Mouse (Mus musculus) left cerebral cortex, postnatal 36 days (tissue): ENCODE measurements at regions not wholly inside any gene's neighbourhood (a gene's known extent, or its start where the extent isn't known, plus 50 kb on each side); places are given as distances from the start of the nearest gene placed in this dataset.
A peak's percentile ranks its signal among the peaks of the same experiment; 100 is the strongest.

Experiments used
- DNase-seq, 2 experiments: peaks; one replicate each; pipeline ENCODE4 v3.0.0; 2021 to 2022; ENCODE audit warnings: low spot score in 2 of 2, mixed read lengths in 1 of 2
- intact Hi-C: fragments of 180-260 bp; cut with DNase I; formaldehyde crosslinking; loops from one replicate; pipeline ENCODE4 v1.15.1; 2025

GRCm38 (mm10) chr13:28552974-28553750 is 295.8 kb downstream of the Gm11361 start:
- peak; percentile 7 to 10 for DNase-seq
- intact Hi-C loops, result no loop called here

GRCm38 (mm10) chr13:28551555-28551954 is 294.2 kb downstream of the Gm11361 start:
- intact Hi-C loops, result no loop called here

GRCm38 (mm10) chr13:28545797-28546196 is 288.5 kb downstream of the Gm11361 start:
- no peak for DNase-seq
- intact Hi-C loops, result no loop called here

More at GRCm38 (mm10) chr13:28551555-28551954, 294.2 kb downstream of the Gm11361 start:
- no peak for DNase-seq

GRCm38 (mm10) chr13:28545337-28545736 is 288.0 kb downstream of the Gm11361 start:
- intact Hi-C loops, result no loop called here
- DNase-seq, result no peak

- intact Hi-C loops, result loop anchor here (5.0 kb wide), 1 partner anchor 408 kb away; the partner anchor contains the start of gene Sox4
- DNase-seq, result no peak
Measured at GRCm38 (mm10) chr13:28544819-28545180, 287.5 kb downstream of the Gm11361 start.

GRCm38 (mm10) chr13:28544003-28544818 is 286.9 kb downstream of the Gm11361 start:
- intact Hi-C loops, result loop anchor here (5.0 kb wide), 1 partner anchor 408 kb away; the partner anchor contains the start of gene Sox4
- peak; percentile 6 to 12 for DNase-seq

GRCm38 (mm10) chr13:28541607-28542006 is 284.3 kb downstream of the Gm11361 start:
- DNase-seq, result no peak
- intact Hi-C loops, result loop anchor here (5.0 kb wide), 1 partner anchor 411 kb away; the partner anchor contains the start of gene Sox4

- no peak for DNase-seq
- intact Hi-C loops, result no loop called here
Measured at GRCm38 (mm10) chr13:28533080-28533479, 275.8 kb downstream of the Gm11361 start.

- no peak for DNase-seq
- intact Hi-C loops, result no loop called here
Measured at GRCm38 (mm10) chr13:28532278-28532677, 274.9 kb downstream of the Gm11361 start.

- DNase-seq, result no peak
Measured at GRCm38 (mm10) chr13:28531534-28531999, 274.2 kb downstream of the Gm11361 start.

GRCm38 (mm10) chr13:28530947-28531346 is 273.6 kb downstream of the Gm11361 start:
- intact Hi-C loops, result no loop called here
- no peak for DNase-seq

More at GRCm38 (mm10) chr13:28531534-28531999, 274.2 kb downstream of the Gm11361 start:
- intact Hi-C loops, result no loop called here

GRCm38 (mm10) chr13:28528898-28529511 is 271.7 kb downstream of the Gm11361 start:
- DNase-seq, result no peak
- intact Hi-C loops, result no loop called here

- no peak for DNase-seq
Measured at GRCm38 (mm10) chr13:28526299-28526698, 269.0 kb downstream of the Gm11361 start.

GRCm38 (mm10) chr13:28524411-28524810 is 267.1 kb downstream of the Gm11361 start:
- intact Hi-C loops, result no loop called here
- DNase-seq, result no peak

More at GRCm38 (mm10) chr13:28526299-28526698, 269.0 kb downstream of the Gm11361 start:
- intact Hi-C loops, result no loop called here

- intact Hi-C loops, result no loop called here
Measured at GRCm38 (mm10) chr13:28520127-28520482, 262.8 kb downstream of the Gm11361 start.

GRCm38 (mm10) chr13:28519383-28520126 is 262.2 kb downstream of the Gm11361 start:
- intact Hi-C loops, result no loop called here
- no peak for DNase-seq

More at GRCm38 (mm10) chr13:28520127-28520482, 262.8 kb downstream of the Gm11361 start:
- no peak for DNase-seq

- no peak for DNase-seq
- intact Hi-C loops, result no loop called here
Measured at GRCm38 (mm10) chr13:28517161-28517560, 259.8 kb downstream of the Gm11361 start.

GRCm38 (mm10) chr13:28516636-28517035 is 259.3 kb downstream of the Gm11361 start:
- intact Hi-C loops, result no loop called here
- no peak for DNase-seq

- no peak for DNase-seq
- intact Hi-C loops, result no loop called here
Measured at GRCm38 (mm10) chr13:28514245-28514644, 256.9 kb downstream of the Gm11361 start.
